Mouse (Mus musculus) heart, adult 2 months (tissue): ENCODE data around the gene Gigyf1. TPM values are rescaled to one million over a fixed set of nuclear protein-coding genes. Genes with fewer than 3 reads are reported as not detected.

Experiments
- DNase-seq, 2 experiments: peaks; one replicate each; pipeline ENCODE4 v3.0.0; 2021
- H3K27ac ChIP-seq: fragments of 200-600 bp; 2 replicates; pipeline ENCODE4 v1.8.1; 2022
- H3K27me3 ChIP-seq: fragments of 200-500 bp; 2 replicates; pipeline ENCODE4 v1.6.1; 2012; ENCODE audit warnings: mild to moderate bottlenecking, low read length, inconsistent platforms, mixed read lengths; ENCODE audit not compliant: control insufficient read depth, insufficient read depth
- H3K36me3 ChIP-seq: fragments of 200-500 bp; 2 replicates; pipeline ENCODE4 v1.6.1; 2012; ENCODE audit warnings: low read length, inconsistent platforms; ENCODE audit not compliant: control insufficient read depth, insufficient read depth
- H3K4me1 ChIP-seq: fragments of 200-500 bp; 2 replicates; pipeline ENCODE4 v1.6.1; 2011; ENCODE audit warnings: low read length; ENCODE audit not compliant: control insufficient read depth, insufficient read depth
- H3K4me3 ChIP-seq: fragments of 200-600 bp; 2 replicates; pipeline ENCODE4 v1.8.1; 2022
- H3K79me2 ChIP-seq: fragments of 200-500 bp; replicated peaks from 2 replicates; pipeline ENCODE4 v1.6.1; 2012; ENCODE audit warnings: mild to moderate bottlenecking, inconsistent platforms, low read length, moderate library complexity, mixed read lengths; ENCODE audit not compliant: control insufficient read depth, insufficient read depth
- H3K9ac ChIP-seq: fragments of 200-500 bp; 2 replicates; pipeline ENCODE4 v1.6.1; 2012; ENCODE audit warnings: low read depth, mild to moderate bottlenecking, control low read depth, inconsistent platforms, low read length, mixed read lengths
- CTCF ChIP-seq: fragments of 200-600 bp; IDR thresholded peaks from 2 replicates; pipeline ENCODE4 v1.8.1; 2022; ENCODE audit warnings: antibody characterized with exemption, mild to moderate bottlenecking, moderate library complexity
- EP300 ChIP-seq: fragments of 200-500 bp; IDR thresholded peaks from 2 replicates; pipeline ENCODE4 v1.6.1; 2011; ENCODE audit warnings: low read depth, low read length, control low read depth; ENCODE audit not compliant: insufficient read depth
- POLR2A ChIP-seq: fragments of 200-500 bp; IDR thresholded peaks from 2 replicates; pipeline ENCODE4 v1.6.1; 2011; ENCODE audit warnings: mild to moderate bottlenecking, low read depth, low read length, control low read depth; ENCODE audit not compliant: insufficient read depth
- WGBS: fragments of 180-500 bp; shearing (Covaris S2); methylation state at CpG from one replicate; pipeline ENCODE4 v1.1.7; 2018; 5-methylcytosine and 5-hydroxymethylcytosine counted together
- intact Hi-C: fragments of 180-260 bp; cut with DNase I; formaldehyde crosslinking; loops from one replicate; pipeline ENCODE4 v1.15.1; 2025
- microRNA-seq, 2 experiments: library from miRNA; unstranded; fragments of <30 nt; microRNA quantifications; one replicate each; pipeline ENCODE4 v1.2.0; 2021
- polyA plus RNA-seq: library from polyadenylated mRNA; depleted of rRNA; stranded (reverse); fragments of >200 nt; gene quantifications from 2 replicates; pipeline ENCODE4 v1.2.3, GENCODE M21; 2012; rRNA removed
- total RNA-seq, 2 experiments: library from RNA; stranded (reverse); gene quantifications; 2 replicates each; pipeline ENCODE4 v1.2.3; 2021

The Gigyf1 gene
- total and polyA plus RNA-seq, 3 experiments, result 21.0 to 29.1 (median 24.4) TPM

DNA sequence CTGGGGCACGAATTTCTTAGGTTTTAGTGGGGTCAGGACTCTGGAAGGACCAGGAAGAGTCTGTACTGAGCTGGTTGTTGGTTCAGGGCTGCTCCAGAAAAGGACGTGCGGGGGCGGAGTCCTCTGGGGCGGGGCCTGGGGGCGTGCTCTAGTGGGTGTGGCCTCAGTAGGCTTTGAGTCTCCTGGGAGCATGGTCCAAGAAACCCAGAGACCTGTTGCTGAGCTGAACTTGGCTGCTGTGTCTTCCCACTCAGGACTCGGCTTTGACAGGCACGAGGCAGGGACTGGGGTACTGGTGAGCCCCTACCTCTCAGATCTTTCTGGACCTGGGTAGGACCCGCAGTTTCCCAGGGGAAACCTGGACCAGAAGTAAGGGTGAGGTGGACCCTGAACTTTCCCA, 51.3 kb downstream of the Gigyf1 start, which contains the start of gene Tfr2:
Gene Tfr2 (plus strand): TSS at position 176 of the 400 bp plus-strand sequence.
- H3K79me2 ChIP-seq, result no peaks in the 10 kb centered on the region
- H3K9ac ChIP-seq, result no peak within 1 kb of the TSS
- WGBS, result 21% methylated on average over 9 of the region's 9 CpGs
- peaks cover 2% of the 10 kb centered on the region; the same call in 1 of the 2 replicates for H3K4me1 ChIP-seq
- TF ChIP-seq EP300, result no peak
- no peak for TF ChIP-seq POLR2A
- no peak for TF ChIP-seq CTCF
- H3K27me3 ChIP-seq, result peaks cover 2% of the 10 kb centered on the region
- DNase-seq, result peak; percentile 55 to 64
- no peak within 1 kb of the TSS for H3K4me3 ChIP-seq
- no peak within 1 kb of the TSS for H3K27ac ChIP-seq
- intact Hi-C loops, result no loop called here
- no peaks in the 10 kb centered on the region for H3K36me3 ChIP-seq

DNA sequence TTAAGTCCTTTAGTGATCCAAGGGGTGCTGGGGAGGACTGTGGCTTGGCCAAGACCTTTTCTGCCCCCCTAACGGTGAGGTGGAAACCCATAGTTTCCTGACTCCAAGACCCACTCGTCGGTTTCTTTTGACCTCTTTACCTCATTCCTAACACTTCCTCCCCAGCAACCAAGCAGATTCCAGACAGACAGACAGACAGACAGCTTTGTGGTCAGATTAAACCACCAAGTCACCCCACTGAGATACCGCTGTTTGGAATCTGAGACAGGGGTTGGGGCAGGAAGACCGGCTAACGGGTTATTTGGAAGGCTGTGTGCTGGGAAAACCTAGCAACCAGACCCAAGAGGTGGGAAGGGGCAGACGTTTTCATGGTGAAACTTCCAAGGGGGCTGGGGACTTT, 51.8 kb downstream of the Gigyf1 start:
- H3K79me2 ChIP-seq, result no peaks in the 10 kb centered on the region
- no peak for DNase-seq
- no peak overlapping the region for H3K27ac ChIP-seq
- H3K4me3 ChIP-seq, result no peak overlapping the region
- H3K36me3 ChIP-seq, result no peaks in the 10 kb centered on the region
- WGBS, result 41% methylated on average over 7 of the region's 7 CpGs
- H3K9ac ChIP-seq, result no peak overlapping the region
- peaks cover 2% of the 10 kb centered on the region for H3K27me3 ChIP-seq
- intact Hi-C loops, result no loop called here
- TF ChIP-seq POLR2A (no peak), EP300 (no peak), CTCF (no peak)
- H3K4me1 ChIP-seq, result peaks cover 2% of the 10 kb centered on the region; the same call in 1 of the 2 replicates

DNA sequence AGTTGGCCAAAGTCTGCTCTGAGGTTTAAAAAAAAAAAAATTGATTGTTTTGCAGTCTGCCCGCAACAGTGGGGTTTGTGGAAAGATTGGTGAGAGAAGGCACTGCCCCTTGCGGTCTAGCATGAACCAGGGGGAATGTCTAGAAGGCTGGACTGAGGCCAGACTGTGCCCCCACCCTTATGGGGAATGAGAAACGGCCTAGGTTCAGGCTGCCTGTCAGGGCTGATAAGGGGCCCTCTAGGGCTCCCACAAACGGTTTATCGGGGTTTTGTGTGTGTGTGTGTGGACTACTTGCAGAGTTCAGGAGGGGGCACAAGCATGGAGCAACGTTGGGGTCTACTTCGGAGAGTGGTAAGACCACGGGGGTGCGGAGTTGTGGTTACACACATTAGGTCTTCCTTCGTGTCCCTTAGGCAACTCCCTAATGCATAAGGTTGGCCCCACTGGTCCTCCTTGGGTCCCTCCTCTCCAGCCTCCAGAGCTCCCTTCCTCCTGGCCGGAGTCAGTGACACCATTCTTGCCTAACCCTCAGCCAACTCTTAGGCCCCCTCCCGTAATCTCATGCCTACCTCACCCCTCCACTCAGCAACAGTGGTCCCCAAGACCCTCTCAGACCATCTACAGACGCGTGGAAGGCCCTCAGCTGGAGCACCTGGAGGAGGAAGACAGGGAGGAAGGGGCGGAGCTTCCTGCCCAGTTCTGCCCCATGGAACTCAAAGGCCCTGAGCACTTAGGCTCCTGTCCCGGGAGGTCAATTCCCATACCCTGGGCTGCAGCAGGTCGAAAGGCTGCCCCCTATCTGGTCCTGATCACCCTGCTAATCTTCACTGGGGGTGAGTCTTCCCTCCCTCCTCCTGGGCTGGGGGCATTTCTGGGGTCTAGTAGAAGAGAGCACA, 52.6 kb downstream of the Gigyf1 start:
- H3K9ac ChIP-seq, result no peak overlapping the region
- 63% methylated on average over 17 of the region's 17 CpGs for WGBS
- H3K4me1 ChIP-seq, result peaks cover 2% of the 10 kb centered on the region; the same call in 1 of the 2 replicates
- DNase-seq, result no peak
- H3K79me2 ChIP-seq, result no peaks in the 10 kb centered on the region
- peaks cover 2% of the 10 kb centered on the region for H3K27me3 ChIP-seq
- no peak overlapping the region for H3K27ac ChIP-seq
- intact Hi-C loops, result no loop called here
- no peak for TF ChIP-seq POLR2A
- no peak for TF ChIP-seq EP300
- no peaks in the 10 kb centered on the region for H3K36me3 ChIP-seq
- H3K4me3 ChIP-seq, result no peak overlapping the region

DNA sequence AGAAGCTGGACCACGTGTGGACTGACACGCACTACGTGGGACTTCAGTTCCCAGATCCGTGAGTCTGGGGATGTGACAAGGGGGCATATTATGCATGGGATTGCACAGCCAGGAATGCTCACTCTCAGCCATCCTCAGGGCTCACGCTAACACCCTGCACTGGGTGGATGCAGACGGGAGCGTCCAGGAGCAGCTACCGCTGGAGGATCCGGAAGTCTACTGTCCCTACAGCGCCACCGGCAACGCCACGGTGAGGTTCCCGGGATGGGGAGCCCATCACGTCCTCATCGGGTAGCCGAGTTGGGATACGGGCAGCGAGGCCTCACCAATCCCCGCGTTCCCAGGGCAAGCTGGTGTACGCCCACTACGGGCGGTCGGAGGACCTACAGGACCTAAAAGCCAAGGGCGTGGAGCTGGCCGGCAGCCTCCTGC, 56.1 kb downstream of the Gigyf1 start:
- H3K4me1 ChIP-seq, result peaks cover 2% of the 10 kb centered on the region; the same call in 1 of the 2 replicates
- 10% methylated on average over 27 of the region's 27 CpGs for WGBS
- DNase-seq, result peak; percentile 49 to 61
- H3K27me3 ChIP-seq, result peaks cover 2% of the 10 kb centered on the region
- H3K27ac ChIP-seq, result no peak overlapping the region
- H3K36me3 ChIP-seq, result no peaks in the 10 kb centered on the region
- intact Hi-C loops, result no loop called here
- no peak overlapping the region; the same call in 1 of the 2 replicates for H3K9ac ChIP-seq
- H3K4me3 ChIP-seq, result peak overlapping the region; percentile 39
- H3K79me2 ChIP-seq, result no peaks in the 10 kb centered on the region
- TF ChIP-seq POLR2A (no peak), EP300 (no peak), CTCF (peak; percentile 64)

Small RNA genes within 50 kb of the gene (microRNA-seq; reads per million reads assigned to microRNA genes)
- 0.39 to 0.56 reads per million in 2 experiments for gene Mir6418

Other genes with a start within 250 kb of the Gigyf1 start
- gene Ache, start 231.0 kb upstream of the Gigyf1 start, total RNA-seq, result 1 to 10 TPM; 1.5 to 2.2 TPM
- gene Ache, start 231.0 kb upstream of the Gigyf1 start, polyA plus RNA-seq, result 3.5 and 4.9 TPM in 2 replicates
- 1 to 10 TPM; 8.1 to 8.8 TPM for gene Ufsp1, start 223.9 kb upstream of the Gigyf1 start, total RNA-seq
- gene Ufsp1, start 223.9 kb upstream of the Gigyf1 start, polyA plus RNA-seq, result 11.8 and 12.8 TPM in 2 replicates
- 10 to 100 TPM; 60.5 to 66.4 TPM for gene Srrt, start 210.9 kb upstream of the Gigyf1 start, total RNA-seq
- 63.9 and 74.2 TPM in 2 replicates for gene Srrt, start 210.9 kb upstream of the Gigyf1 start, polyA plus RNA-seq
- gene Trip6, start 204.1 kb upstream of the Gigyf1 start, total RNA-seq, result 10 to 100 TPM; 12.5 to 13.6 TPM
- 23.5 and 24.2 TPM in 2 replicates for gene Trip6, start 204.1 kb upstream of the Gigyf1 start, polyA plus RNA-seq
- 1 to 10 TPM; 1.7 to 2.2 TPM for gene Slc12a9, start 185.0 kb upstream of the Gigyf1 start, total RNA-seq
- 6.0 and 8.9 TPM in 2 replicates for gene Slc12a9, start 185.0 kb upstream of the Gigyf1 start, polyA plus RNA-seq
- gene Ephb4, start 168.4 kb upstream of the Gigyf1 start, total RNA-seq, result 10 to 100 TPM; 45.9 to 53.9 TPM
- 35.2 and 51.8 TPM in 2 replicates for gene Ephb4, start 168.4 kb upstream of the Gigyf1 start, polyA plus RNA-seq
- gene Zan, start 41.5 kb upstream of the Gigyf1 start, total RNA-seq, result not detected
- gene Zan, start 41.5 kb upstream of the Gigyf1 start, polyA plus RNA-seq, result under 0.01 and 0.02 TPM in 2 replicates
- 10 to 100 TPM; 13.4 to 13.9 TPM for gene Pop7, start 16.0 kb upstream of the Gigyf1 start, total RNA-seq
- 22.7 and 25.6 TPM in 2 replicates for gene Pop7, start 16.0 kb upstream of the Gigyf1 start, polyA plus RNA-seq
- gene Epo, start 14.7 kb downstream of the Gigyf1 start, total RNA-seq, result not detected
- not detected in 2 replicates for gene Epo, start 14.7 kb downstream of the Gigyf1 start, polyA plus RNA-seq
- gene Gnb2, start 15.0 kb downstream of the Gigyf1 start, total RNA-seq, result 100 to 1,000 TPM; 222 to 249 TPM
- 395 and 448 TPM in 2 replicates for gene Gnb2, start 15.0 kb downstream of the Gigyf1 start, polyA plus RNA-seq
- not detected for gene Actl6b, start 35.0 kb downstream of the Gigyf1 start, total RNA-seq
- gene Actl6b, start 35.0 kb downstream of the Gigyf1 start, polyA plus RNA-seq, result 0.32 TPM in 1 of 2 replicates, not detected in the other
- under 1 TPM in 1 of 2 experiments, not detected in 1; 0.09 TPM for gene Tfr2, start 51.3 kb downstream of the Gigyf1 start, total RNA-seq
- 0.29 and 0.35 TPM in 2 replicates for gene Tfr2, start 51.3 kb downstream of the Gigyf1 start, polyA plus RNA-seq
- 10 to 100 TPM; 10.7 to 16.3 TPM for gene Mospd3, start 82.5 kb downstream of the Gigyf1 start, total RNA-seq
- gene Mospd3, start 82.5 kb downstream of the Gigyf1 start, polyA plus RNA-seq, result 20.7 and 32.3 TPM in 2 replicates
- 10 to 100 TPM; 35.9 to 50.8 TPM for gene Pcolce, start 95.2 kb downstream of the Gigyf1 start, total RNA-seq
- 87.0 and 109 TPM in 2 replicates for gene Pcolce, start 95.2 kb downstream of the Gigyf1 start, polyA plus RNA-seq
- under 1 TPM; 0.13 to 0.34 TPM for gene Fbxo24, start 110.5 kb downstream of the Gigyf1 start, total RNA-seq
- 0.29 and 0.35 TPM in 2 replicates for gene Fbxo24, start 110.5 kb downstream of the Gigyf1 start, polyA plus RNA-seq
- 10 to 100 TPM; 17.1 to 20.0 TPM for gene Lrch4, start 110.6 kb downstream of the Gigyf1 start, total RNA-seq
- gene Lrch4, start 110.6 kb downstream of the Gigyf1 start, polyA plus RNA-seq, result 24.8 and 29.1 TPM in 2 replicates
- 1 to 10 TPM; 2.8 to 4.3 TPM for gene Gm20605, start 110.6 kb downstream of the Gigyf1 start, total RNA-seq
- gene Gm20605, start 110.6 kb downstream of the Gigyf1 start, polyA plus RNA-seq, result 7.3 and 9.5 TPM in 2 replicates
- 1 to 10 TPM; 1.5 to 2.0 TPM for gene Sap25, start 122.8 kb downstream of the Gigyf1 start, total RNA-seq
- gene Sap25, start 122.8 kb downstream of the Gigyf1 start, polyA plus RNA-seq, result 25.2 and 34.9 TPM in 2 replicates
- under 1 TPM; 0.34 to 0.73 TPM for gene Irs3, start 127.2 kb downstream of the Gigyf1 start, total RNA-seq
- gene Irs3, start 127.2 kb downstream of the Gigyf1 start, polyA plus RNA-seq, result 0.91 and 2.2 TPM in 2 replicates
- 10 to 100 TPM; 15.6 to 19.1 TPM for gene Agfg2, start 166.2 kb downstream of the Gigyf1 start, total RNA-seq
- 11.9 and 12.5 TPM in 2 replicates for gene Agfg2, start 166.2 kb downstream of the Gigyf1 start, polyA plus RNA-seq
- 1 to 10 TPM in 1 of 2 experiments, under 1 TPM in 1; 0.94 to 1.2 TPM for gene Nyap1, start 223.1 kb downstream of the Gigyf1 start, total RNA-seq
- 1.6 and 1.7 TPM in 2 replicates for gene Nyap1, start 223.1 kb downstream of the Gigyf1 start, polyA plus RNA-seq
- 100 to 1,000 TPM; 254 to 258 TPM for gene Tsc22d4, start 227.2 kb downstream of the Gigyf1 start, total RNA-seq
- gene Tsc22d4, start 227.2 kb downstream of the Gigyf1 start, polyA plus RNA-seq, result 223 and 251 TPM in 2 replicates